ENCODE assay signal across 17 mouse cellular contexts in genomic region chr2:11150975-11151374, GRCm38 (mm10).
"Had no signal": no experiment of that assay in that cellular context is flagged by ENCODE, and none has a peak within 500 bp of the region (broad histone marks: within the 10 kb centered on the region; RNA-seq: fewer than 3 reads in every experiment).

No protein-coding gene starts in this region.

- H3K36me3 ChIP-seq: limb, embryonic 15.5 days; midbrain, embryonic 10.5 days; midbrain, embryonic 13.5 days; neural tube, embryonic 13.5 days; stomach, embryonic 15.5 days had no signal

- H3K27ac ChIP-seq: limb, embryonic 15.5 days; liver, embryonic 14.5 days; macrophage; midbrain, embryonic 10.5 days; midbrain, embryonic 13.5 days; neural tube, embryonic 13.5 days; stomach, embryonic 15.5 days had no signal

- H3K4me1 ChIP-seq: limb, embryonic 15.5 days; midbrain, embryonic 10.5 days; midbrain, embryonic 13.5 days; neural tube, embryonic 13.5 days; stomach, embryonic 15.5 days had no signal

- H3K9ac ChIP-seq: limb, embryonic 15.5 days; liver, embryonic 14.5 days; liver, postnatal 0 days; lung, embryonic 14.5 days; midbrain, embryonic 13.5 days; neural tube, embryonic 13.5 days; stomach, embryonic 15.5 days had no signal

- H3K27me3 ChIP-seq: limb, embryonic 15.5 days; midbrain, embryonic 13.5 days; neural tube, embryonic 13.5 days; stomach, embryonic 15.5 days had no signal

- DNase-seq: kidney, adult 9 months; kidney, postnatal 14 days; kidney, postnatal 4 days; liver, postnatal 0 days; lung, embryonic 14.5 days; retina, postnatal 1 day; right cerebral cortex, postnatal 25 days; spleen, adult 18-20 months; thymus, postnatal 25 days had no signal

- H3K4me3 ChIP-seq: limb, embryonic 15.5 days; midbrain, embryonic 10.5 days; midbrain, embryonic 13.5 days; myocyte; neural tube, embryonic 13.5 days; stomach, embryonic 15.5 days had no signal
